Mouse (Mus musculus): Measurements from ENCODE around the gene Hyal1.

Hyal1 gene

GRCm38 (mm10) chr9:107594281-107595062 lies 17.7 kb downstream of the Hyal1 start:
- DNase-seq (ENCODE audit: low spot score): no peak

GRCm38 (mm10) chr9:107596619-107597569 lies 20.2 kb downstream of the Hyal1 start:
- no peak for DNase-seq (ENCODE audit: low spot score)

GRCm38 (mm10) chr9:107598385-107598784 lies 21.7 kb downstream of the Hyal1 start:
- DNase-seq (ENCODE audit: low spot score): no peak

- DNase-seq (ENCODE audit: low spot score): no peak
These were observed 22.7 kb downstream of the Hyal1 start for GRCm38 (mm10) chr9:107599433-107599832.

GRCm38 (mm10) chr9:107599842-107600241 lies 23.1 kb downstream of the Hyal1 start:
- DNase-seq (ENCODE audit: low spot score): no peak

- no peak for DNase-seq (ENCODE audit: low spot score)
These were observed 24.0 kb downstream of the Hyal1 start for GRCm38 (mm10) chr9:107600745-107601144.

- DNase-seq (ENCODE audit: low spot score): no peak
These were observed 24.5 kb downstream of the Hyal1 start for GRCm38 (mm10) chr9:107601275-107601674.

GRCm38 (mm10) chr9:107602068-107602648 lies 25.4 kb downstream of the Hyal1 start:
- DNase-seq (ENCODE audit: low spot score): peak; percentile 95

- no peak for DNase-seq (ENCODE audit: low spot score)
These were observed 26.5 kb downstream of the Hyal1 start for GRCm38 (mm10) chr9:107603251-107603650.

GRCm38 (mm10) chr9:107605041-107605661 lies 28.4 kb downstream of the Hyal1 start:
- no peak for DNase-seq (ENCODE audit: low spot score)

GRCm38 (mm10) chr9:107606591-107606990 lies 29.9 kb downstream of the Hyal1 start:
- no peak for DNase-seq (ENCODE audit: low spot score)

GRCm38 (mm10) chr9:107607036-107607435 lies 30.3 kb downstream of the Hyal1 start:
- no peak for DNase-seq (ENCODE audit: low spot score)

GRCm38 (mm10) chr9:107607653-107608245 lies 31.0 kb downstream of the Hyal1 start:
- DNase-seq (ENCODE audit: low spot score): no peak

- DNase-seq (ENCODE audit: low spot score): no peak
These were observed 32.2 kb downstream of the Hyal1 start, which contains the start of gene Sema3b for GRCm38 (mm10) chr9:107608741-107609432. Sema3b (minus strand) TSS chr9:107609229.

- DNase-seq (ENCODE audit: low spot score): no peak
These were observed 32.7 kb downstream of the Hyal1 start for GRCm38 (mm10) chr9:107609433-107609830.

- no peak for DNase-seq (ENCODE audit: low spot score)
These were observed 34.9 kb downstream of the Hyal1 start for GRCm38 (mm10) chr9:107611456-107612190.

GRCm38 (mm10) chr9:107612191-107612944 lies 35.6 kb downstream of the Hyal1 start:
- DNase-seq (ENCODE audit: low spot score): peak; percentile 97

GRCm38 (mm10) chr9:107612945-107613569 lies 36.3 kb downstream of the Hyal1 start:
- DNase-seq (ENCODE audit: low spot score): peak; percentile 68

- no peak for DNase-seq (ENCODE audit: low spot score)
These were observed 38.3 kb downstream of the Hyal1 start for GRCm38 (mm10) chr9:107615035-107615434.
